ENCODE assay signal across 18 mouse cellular contexts in genomic region chr10:39956340-39956878, GRCm38 (mm10). TPM values are rescaled to one million over a fixed set of nuclear protein-coding genes. Genes with fewer than 3 reads are reported as not detected.
DNase-seq lines count a peak whose midpoint lies in the region; ATAC-seq and TF ChIP-seq lines count a peak whose summit lies in the region.
"Had no signal": no experiment of that assay in that cellular context is flagged by ENCODE, and none has a peak within 500 bp of the region (broad histone marks: within the 10 kb centered on the region; RNA-seq: fewer than 3 reads in every experiment).

No protein-coding gene starts in this region.

- H3K36me3 ChIP-seq in forebrain, embryonic 14.5 days (ENCODE audit: control insufficient read depth, insufficient read depth, low read length): no peaks in the 10 kb centered on the region
- H3K36me3 ChIP-seq in forebrain, embryonic 10.5 days (replicated peaks): no peaks in the 10 kb centered on the region
- H3K36me3 ChIP-seq in kidney, embryonic 15.5 days: no peaks in the 10 kb centered on the region
- H3K36me3 ChIP-seq: neural tube, embryonic 13.5 days had no signal

- H3K27ac ChIP-seq in forebrain, embryonic 14.5 days (ENCODE audit: low read depth, low read length): no peak overlapping the region
- no peak overlapping the region for H3K27ac ChIP-seq in forebrain, embryonic 10.5 days
- H3K27ac ChIP-seq in kidney, embryonic 15.5 days: no peak overlapping the region
- H3K27ac ChIP-seq: neural tube, embryonic 13.5 days had no signal

- no peak overlapping the region for H3K4me3 ChIP-seq in forebrain, embryonic 14.5 days (ENCODE audit: low read depth, low read length)
- no peak overlapping the region for H3K4me3 ChIP-seq in forebrain, embryonic 10.5 days
- H3K4me3 ChIP-seq in kidney, embryonic 15.5 days (replicated peaks): no peak overlapping the region
- H3K4me3 ChIP-seq: neural tube, embryonic 13.5 days had no signal

- H3K9ac ChIP-seq in forebrain, embryonic 14.5 days (ENCODE audit: low read length): no peak overlapping the region
- no peak overlapping the region for H3K9ac ChIP-seq in kidney, embryonic 15.5 days
- H3K9ac ChIP-seq: neural tube, embryonic 13.5 days had no signal

- no peaks in the 10 kb centered on the region for H3K27me3 ChIP-seq in forebrain, embryonic 14.5 days (replicated peaks; ENCODE audit: control insufficient read depth, insufficient read depth, low read length)
- peaks cover 11% of the 10 kb centered on the region for H3K27me3 ChIP-seq in forebrain, embryonic 10.5 days (ENCODE audit: poor library complexity, severe bottlenecking)
- no peaks in the 10 kb centered on the region for H3K27me3 ChIP-seq in kidney, embryonic 15.5 days

- no peak for ATAC-seq in forebrain, embryonic 14.5 days
- no peak for ATAC-seq in kidney, embryonic 15.5 days (replicated peaks; ENCODE audit: low FRiP score)
- ATAC-seq: inflammation-experienced regulatory T-cells, adult 6 months; midbrain, embryonic 16.5 days had no signal

- DNase-seq in forebrain, embryonic 14.5 days (ENCODE audit: low spot score): peak; percentile 11
- no peak for DNase-seq in forebrain, embryonic 10.5 days (ENCODE audit: extremely low spot score, low spot score)
- DNase-seq in kidney, adult 8-10 months: peak; percentile 39 to 69
- DNase-seq in 3T3-L1 (ENCODE audit: low read depth, low spot score): peak; percentile 14
- DNase-seq in brain, embryonic 14.5 days (ENCODE audit: low read depth): peak; percentile 21
- no peak for DNase-seq in left cerebral cortex, adult 9 months (ENCODE audit: low spot score in 2 of 2)
- DNase-seq in adrenal gland, adult 18-20 months (ENCODE audit: low spot score in 2 of 2): no peak
- DNase-seq: adrenal gland, postnatal 10 days; cerebellum, adult 9-10 months; gastrocnemius, postnatal 14 days; heart, postnatal 4 days; right cerebral cortex, postnatal 25 days had no signal

- no peak for TF ChIP-seq POLR2A in brain, embryonic 14.5 days (IDR thresholded peaks at IDR 0.05; ENCODE audit: borderline replicate concordance, extremely low read depth, insufficient read depth, insufficient read length, poor library complexity, severe bottlenecking)

- H3K9me3 ChIP-seq in forebrain, embryonic 14.5 days (replicated peaks; ENCODE audit: control insufficient read depth, low read length): no peaks in the 10 kb centered on the region
- no peaks in the 10 kb centered on the region for H3K9me3 ChIP-seq in forebrain, embryonic 10.5 days
- H3K9me3 ChIP-seq in kidney, embryonic 15.5 days (replicated peaks): no peaks in the 10 kb centered on the region
- H3K9me3 ChIP-seq: neural tube, embryonic 13.5 days had no signal

- H3K4me2 ChIP-seq in forebrain, embryonic 14.5 days (ENCODE audit: low read length): no peak overlapping the region
- no peak overlapping the region for H3K4me2 ChIP-seq in kidney, embryonic 15.5 days
- H3K4me2 ChIP-seq: heart, embryonic 11.5 days; neural tube, embryonic 13.5 days had no signal

- 71% methylated on average over 2 of the region's 2 CpGs for WGBS in forebrain, embryonic 14.5 days
- 70% methylated on average over 2 of the region's 2 CpGs for WGBS in forebrain, embryonic 10.5 days
- WGBS in kidney, embryonic 15.5 days: 61% methylated on average over 2 of the region's 2 CpGs

- TF ChIP-seq CTCF in brain, embryonic 14.5 days (IDR thresholded peaks at IDR 0.05; ENCODE audit: borderline replicate concordance, extremely low read depth, insufficient read depth, insufficient read length): no peak

- 0 out of 2 replicates have a peak, but pooled peaks cover 3% of the 10 kb centered on the region for H3K4me1 ChIP-seq in forebrain, embryonic 14.5 days (ENCODE audit: control insufficient read depth, insufficient read depth, low read length)
- peaks cover 13% of the 10 kb centered on the region for H3K4me1 ChIP-seq in forebrain, embryonic 10.5 days
- peaks cover 11% of the 10 kb centered on the region for H3K4me1 ChIP-seq in kidney, embryonic 15.5 days

RNA-seq across cellular contexts. Expression of gene Mfsd4b3, which starts 3.5 kb away (rescaled TPM):
- polyA plus RNA-seq in forebrain, embryonic 14.5 days (2014; fragmentation: Nextera tagmentation; extraction: Ambion mirVana): 0.12 and 0.15 TPM in 2 replicates
- polyA plus RNA-seq in forebrain, embryonic 10.5 days (2016; fragmentation: Nextera tagmentation; extraction: Ambion mirVana): 0.15 TPM in 1 of 2 replicates, not detected in the other
- polyA plus RNA-seq in kidney, embryonic 15.5 days (2015; fragmentation: Nextera tagmentation; extraction: Ambion mirVana): 1.5 and 1.9 TPM in 2 replicates
- 0.05 and 0.07 TPM in 2 replicates for polyA plus RNA-seq in brain, embryonic 14.5 days (2012; rRNA removed)
- 10 to 100 TPM in 1 of 2 experiments, 1 to 10 TPM in 1; 2.3 to 10.8 TPM for total RNA-seq in adrenal gland, adult 18-20 months (2021)
- polyA plus RNA-seq: inflammation-experienced regulatory T-cells, adult 6 months had no signal

RNA-seq across cellular contexts. Expression of gene Mfsd4b2, which starts 29.7 kb away (rescaled TPM):
- polyA plus RNA-seq in forebrain, embryonic 14.5 days (2014; fragmentation: Nextera tagmentation; extraction: Ambion mirVana): not detected in 2 replicates
- not detected in 2 replicates for polyA plus RNA-seq in forebrain, embryonic 10.5 days (2016; fragmentation: Nextera tagmentation; extraction: Ambion mirVana)
- polyA plus RNA-seq in kidney, embryonic 15.5 days (2015; fragmentation: Nextera tagmentation; extraction: Ambion mirVana): not detected in 2 replicates
- polyA plus RNA-seq in brain, embryonic 14.5 days (2012; rRNA removed): not detected in 2 replicates
- total RNA-seq in adrenal gland, adult 18-20 months (2021): under 1 TPM; 0.23 to 0.38 TPM
- total RNA-seq: heart, postnatal 4 days had no signal
- polyA plus RNA-seq: C2C12; heart, embryonic 11.5 days; inflammation-experienced regulatory T-cells, adult 6 months; midbrain, embryonic 16.5 days; neural tube, embryonic 13.5 days had no signal

RNA-seq across cellular contexts. Expression of gene Mfsd4b5, which starts 30.0 kb away (rescaled TPM):
- polyA plus RNA-seq in forebrain, embryonic 14.5 days (2014; fragmentation: Nextera tagmentation; extraction: Ambion mirVana): not detected in 2 replicates
- polyA plus RNA-seq in forebrain, embryonic 10.5 days (2016; fragmentation: Nextera tagmentation; extraction: Ambion mirVana): not detected in 2 replicates
- polyA plus RNA-seq in kidney, embryonic 15.5 days (2015; fragmentation: Nextera tagmentation; extraction: Ambion mirVana): 3.3 and 4.1 TPM in 2 replicates
- polyA plus RNA-seq in brain, embryonic 14.5 days (2012; rRNA removed): 0.05 and 0.08 TPM in 2 replicates
- 1 to 10 TPM in 1 of 2 experiments, under 1 TPM in 1; 0.32 to 1.5 TPM for total RNA-seq in adrenal gland, adult 18-20 months (2021)
- polyA plus RNA-seq: heart, embryonic 11.5 days; midbrain, embryonic 16.5 days; neural tube, embryonic 13.5 days had no signal

RNA-seq across cellular contexts. Expression of gene Mfsd4b4, which starts 57.4 kb away (rescaled TPM):
- 3.0 and 3.6 TPM in 2 replicates for polyA plus RNA-seq in forebrain, embryonic 14.5 days (2014; fragmentation: Nextera tagmentation; extraction: Ambion mirVana)
- 5.0 and 5.6 TPM in 2 replicates for polyA plus RNA-seq in forebrain, embryonic 10.5 days (2016; fragmentation: Nextera tagmentation; extraction: Ambion mirVana)
- 5.6 and 5.7 TPM in 2 replicates for polyA plus RNA-seq in kidney, embryonic 15.5 days (2015; fragmentation: Nextera tagmentation; extraction: Ambion mirVana)
- 8.6 and 11.0 TPM in 2 replicates for polyA plus RNA-seq in brain, embryonic 14.5 days (2012; rRNA removed)
- 1 to 10 TPM; 4.2 to 6.6 TPM for total RNA-seq in adrenal gland, adult 18-20 months (2021)

Comparison
In these comparisons a context has a peak if more than half of its experiments do, and no peak if none do; other contexts are left out.
1. DNase-seq: peak in forebrain, embryonic 14.5 days (single experiment), kidney, adult 8-10 months (2 of 2), 3T3-L1 (single experiment) and brain, embryonic 14.5 days (single experiment); none in forebrain, embryonic 10.5 days (single experiment), left cerebral cortex, adult 9 months (0 of 2) and adrenal gland, adult 18-20 months (0 of 2).